Mouse (Mus musculus) cerebellum, adult 2 months (tissue): ENCODE measurements around the gene Pdzd4.

ENCODE experiments used
- CTCF ChIP-seq: fragments of 200-500 bp; IDR thresholded peaks from 2 replicates; pipeline ENCODE4 v1.5.1; 2011; ENCODE audit warnings: low read depth, mild to moderate bottlenecking, control low read depth, low read length, moderate library complexity, borderline replicate concordance; ENCODE audit not compliant: insufficient read depth
- POLR2A ChIP-seq: fragments of 200-500 bp; IDR thresholded peaks from 2 replicates; pipeline ENCODE4 v1.6.1; 2011; ENCODE audit warnings: low read length, control low read depth, borderline replicate concordance; ENCODE audit not compliant: insufficient read depth

GRCm38 (mm10) chrX:73854326-73855086 lies 29.7 kb upstream of the Pdzd4 start:
- TF ChIP-seq CTCF (no peak), POLR2A (no peak)
